Mouse (Mus musculus) bone marrow, adult 2 months (tissue): ENCODE results near the gene Mettl11b.

Experiments used
- CTCF ChIP-seq: fragments of 200-500 bp; IDR thresholded peaks from 2 replicates; pipeline ENCODE4 v1.5.1; 2011; ENCODE audit warnings: low read length, control low read depth; ENCODE audit not compliant: control insufficient read depth, insufficient read depth
- POLR2A ChIP-seq: fragments of 200-500 bp; IDR thresholded peaks from 2 replicates; pipeline ENCODE4 v1.6.1; 2011; ENCODE audit warnings: low read depth, mild to moderate bottlenecking, control low read depth, low read length, borderline replicate concordance; ENCODE audit not compliant: control insufficient read depth

DNA sequence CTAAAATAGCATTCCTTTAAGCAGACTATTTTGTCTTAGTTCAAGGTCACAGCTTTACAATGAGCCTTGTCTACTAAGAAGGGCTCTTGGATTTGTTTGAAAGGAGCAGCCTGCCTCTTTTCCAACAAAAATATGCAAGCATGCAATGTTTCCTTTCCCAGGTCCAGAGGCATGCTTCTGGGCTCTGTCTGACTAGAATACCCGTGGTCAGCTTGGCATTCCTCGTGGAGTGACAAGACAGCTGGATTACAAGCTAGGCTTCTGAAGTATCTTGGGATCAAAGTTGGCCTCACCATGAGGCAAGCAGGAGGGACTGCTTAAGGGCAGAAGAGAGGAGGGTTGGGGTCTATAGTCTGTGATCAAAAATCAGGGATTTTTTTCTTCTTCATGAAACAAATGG is 16.4 kb downstream of the Mettl11b start:
- no peak for TF ChIP-seq POLR2A
- TF ChIP-seq CTCF = no peak
